ENCODE assay signal across 7 mouse cellular contexts in genomic region chr13:111894804-111895478, GRCm38 (mm10).
DNase-seq lines count a peak whose midpoint lies in the region; ATAC-seq and TF ChIP-seq lines count a peak whose summit lies in the region.

No protein-coding gene starts in this region.

- no peak for TF ChIP-seq POLR2A in limb, embryonic 14.5 days (IDR thresholded peaks at IDR 0.05; ENCODE audit: borderline replicate concordance, extremely low read depth, insufficient read depth, insufficient read length)

- H3K9me3 ChIP-seq in heart, postnatal 0 days (replicated peaks; ENCODE audit: control insufficient read depth, low read length) = no peaks in the 10 kb centered on the region
- no peaks in the 10 kb centered on the region for H3K9me3 ChIP-seq in limb, embryonic 14.5 days (ENCODE audit: control insufficient read depth, low read length)

- peak; percentile 56 to 68 for DNase-seq in B cell, adult 2 months
- DNase-seq in ES-CJ7 (ENCODE audit: low read depth, low spot score) = peak; percentile 38
- DNase-seq in heart, postnatal 0 days (ENCODE audit: low spot score) = no peak
- DNase-seq in limb, embryonic 14.5 days (ENCODE audit: low spot score) = no peak
- DNase-seq in spleen, postnatal 10 days (ENCODE audit: low spot score in 2 of 2) = peak; percentile 66 to 78
- DNase-seq in right cerebral cortex, postnatal 10 days (ENCODE audit: low spot score in 2 of 2) = no peak

- no peak overlapping the region for H3K9ac ChIP-seq in heart, postnatal 0 days (replicated peaks; ENCODE audit: low read depth, low read length)
- H3K9ac ChIP-seq in limb, embryonic 14.5 days (ENCODE audit: low read depth, low read length, severe bottlenecking) = no peak overlapping the region

- WGBS in heart, postnatal 0 days = 51% methylated on average over 15 of the region's 15 CpGs
- WGBS in limb, embryonic 14.5 days = 45% methylated on average over 15 of the region's 15 CpGs

- H3K36me3 ChIP-seq in heart, postnatal 0 days (replicated peaks; ENCODE audit: control insufficient read depth, insufficient read depth, low read length) = no peaks in the 10 kb centered on the region
- H3K36me3 ChIP-seq in limb, embryonic 14.5 days (ENCODE audit: control insufficient read depth, insufficient read depth, low read length) = no peaks in the 10 kb centered on the region

- TF ChIP-seq CTCF in heart, postnatal 0 days (IDR thresholded peaks at IDR 0.05; ENCODE audit: low read depth) = no peak

- H3K27ac ChIP-seq in heart, postnatal 0 days (ENCODE audit: low read depth) = no peak overlapping the region
- no peak overlapping the region for H3K27ac ChIP-seq in limb, embryonic 14.5 days (replicated peaks; ENCODE audit: low read depth, low read length)

- no peak overlapping the region for H3K4me3 ChIP-seq in heart, postnatal 0 days (ENCODE audit: low read depth, low read length)
- H3K4me3 ChIP-seq in limb, embryonic 14.5 days (replicated peaks; ENCODE audit: low read length) = no peak overlapping the region

- peak overlapping the region; percentile 28; the same call in 1 of the 2 replicates for H3K4me2 ChIP-seq in heart, postnatal 0 days (ENCODE audit: low read depth, low read length)
- H3K4me2 ChIP-seq in limb, embryonic 14.5 days (replicated peaks; ENCODE audit: low read depth, low read length, severe bottlenecking) = peak overlapping the region; percentile 26; the same call in 1 of the 2 replicates

- no peak for TF ChIP-seq EP300 in heart, postnatal 0 days (IDR thresholded peaks at IDR 0.05; ENCODE audit: low read depth)

- no peaks in the 10 kb centered on the region for H3K27me3 ChIP-seq in heart, postnatal 0 days (ENCODE audit: control insufficient read depth, insufficient read depth, low read length)
- H3K27me3 ChIP-seq in limb, embryonic 14.5 days (ENCODE audit: control insufficient read depth, insufficient read depth, low read length) = no peaks in the 10 kb centered on the region

- no peaks in the 10 kb centered on the region for H3K4me1 ChIP-seq in heart, postnatal 0 days (ENCODE audit: control insufficient read depth, insufficient read depth)
- H3K4me1 ChIP-seq in limb, embryonic 14.5 days (ENCODE audit: control insufficient read depth, insufficient read depth, low read length) = 0 out of 2 replicates have a peak, but pooled peaks cover 2% of the 10 kb centered on the region

- ATAC-seq in heart, postnatal 0 days (ENCODE audit: insufficient read depth, low read depth) = no peak; the same call in 1 of the 2 replicates
- no peak for ATAC-seq in limb, embryonic 14.5 days (ENCODE audit: low FRiP score, low read depth)
- no peak for ATAC-seq in activated CD4-positive, CD25-positive, alpha-beta regulatory T cell, adult 4 months

Comparison
In these comparisons a context has a peak if more than half of its experiments do, and no peak if none do; other contexts are left out.
1. DNase-seq: peak in B cell, adult 2 months (2 of 2), ES-CJ7 (single experiment) and spleen, postnatal 10 days (2 of 2); none in heart, postnatal 0 days (single experiment), limb, embryonic 14.5 days (single experiment) and right cerebral cortex, postnatal 10 days (0 of 2).